Mouse (Mus musculus) left cerebral cortex, adult 18-20 months (tissue): ENCODE data around the gene Lrfn1. TPM values are rescaled to one million over a fixed set of nuclear protein-coding genes. Genes with fewer than 3 reads are reported as not detected.
A peak's percentile ranks its signal among the peaks of the same experiment; 100 is the strongest.

Source experiments
- DNase-seq, 2 experiments: peaks; one replicate each; pipeline ENCODE4 v3.0.0; 2021 to 2022; ENCODE audit warnings: low spot score in 2 of 2, mixed read lengths in 1 of 2
- total RNA-seq, 2 experiments: library from RNA; stranded (reverse); gene quantifications; 2 replicates each; pipeline ENCODE4 v1.2.3; 2021

Lrfn1 gene
- total RNA-seq, 2 experiments from 2014 or later, result 93.0 to 96.9 TPM

DNA sequence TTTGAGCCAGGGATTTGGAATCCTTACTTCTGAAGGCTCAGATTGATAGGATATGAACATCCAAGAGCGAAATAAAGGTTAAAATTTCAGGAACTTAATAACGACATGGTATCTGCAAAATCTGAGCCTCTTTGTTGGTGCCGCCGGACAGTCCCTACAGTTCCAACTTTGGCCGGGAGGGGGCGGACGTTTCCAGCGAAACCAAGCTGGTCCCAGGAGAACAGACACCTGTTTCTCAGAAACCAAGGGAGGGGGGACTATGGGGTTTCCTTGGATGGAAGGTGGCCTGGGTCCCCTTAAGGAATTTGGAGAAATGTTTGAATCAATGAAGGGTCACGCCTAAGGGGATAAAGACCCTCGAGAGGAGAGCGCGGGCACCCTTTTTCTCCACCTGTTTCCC is 5.3 kb upstream of the Lrfn1 start:
- peak; percentile 85 to 91 for DNase-seq

- no peak for DNase-seq
Measured at GRCm38 (mm10) chr7:28447101-28447830, 4.5 kb upstream of the Lrfn1 start.

- DNase-seq, result no peak
Measured at GRCm38 (mm10) chr7:28447865-28448820, 3.6 kb upstream of the Lrfn1 start.

- DNase-seq, result no peak
Measured at GRCm38 (mm10) chr7:28452361-28453005, 703 bp downstream of the Lrfn1 start.

- no peak for DNase-seq
Measured at GRCm38 (mm10) chr7:28460361-28460760, 8.6 kb downstream of the Lrfn1 start.

- no peak for DNase-seq
Measured at GRCm38 (mm10) chr7:28462769-28463168, 11.0 kb downstream of the Lrfn1 start.

GRCm38 (mm10) chr7:28464416-28465212 is 12.8 kb downstream of the Lrfn1 start:
- DNase-seq, result peak; percentile 88 to 92

DNA sequence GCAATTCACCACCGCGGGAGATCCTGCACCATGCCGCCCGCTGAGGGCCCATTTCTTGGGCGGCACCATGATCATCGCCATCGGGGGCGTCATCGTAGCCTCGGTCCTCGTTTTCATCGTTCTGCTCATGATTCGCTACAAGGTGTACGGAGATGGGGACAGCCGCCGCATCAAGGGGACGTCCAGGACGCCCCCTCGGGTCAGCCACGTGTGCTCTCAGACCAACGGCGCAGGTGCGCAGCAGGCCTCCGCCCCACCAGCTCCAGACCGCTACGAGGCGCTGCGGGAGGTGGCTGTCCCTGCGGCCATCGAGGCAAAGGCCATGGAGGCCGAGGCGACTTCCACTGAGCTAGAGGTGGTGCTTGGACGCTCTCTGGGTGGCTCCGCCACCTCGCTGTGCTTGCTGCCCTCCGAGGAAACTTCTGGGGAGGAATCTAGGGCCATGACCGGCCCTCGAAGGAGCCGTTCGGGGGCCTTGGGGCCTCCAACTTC is 15.0 kb downstream of the Lrfn1 start:
- DNase-seq, result no peak

GRCm38 (mm10) chr7:28467213-28467751 is 15.5 kb downstream of the Lrfn1 start:
- no peak for DNase-seq

GRCm38 (mm10) chr7:28476191-28476590 is 24.4 kb downstream of the Lrfn1 start:
- DNase-seq, result no peak

DNA sequence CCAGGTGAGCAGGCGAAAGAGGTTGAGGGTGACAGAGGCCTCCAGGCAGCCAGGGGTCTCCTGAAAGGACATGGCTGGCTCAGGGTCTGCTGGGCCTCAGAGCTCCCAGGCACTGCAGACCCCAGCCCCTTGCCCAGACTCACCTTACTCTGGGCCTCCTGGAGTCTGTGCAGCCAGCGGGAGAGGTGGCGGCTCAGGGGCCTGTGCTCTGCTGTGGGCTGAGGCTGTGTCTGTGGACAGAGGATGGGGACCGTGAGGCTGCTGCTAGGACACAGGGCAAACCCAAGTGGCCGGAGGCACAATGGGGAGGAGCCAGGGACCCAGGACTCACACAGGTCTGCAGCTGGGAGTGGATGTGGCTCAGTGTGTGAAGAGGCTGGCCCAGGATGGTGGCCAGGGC is 25.6 kb downstream of the Lrfn1 start:
- DNase-seq, result no peak

DNA sequence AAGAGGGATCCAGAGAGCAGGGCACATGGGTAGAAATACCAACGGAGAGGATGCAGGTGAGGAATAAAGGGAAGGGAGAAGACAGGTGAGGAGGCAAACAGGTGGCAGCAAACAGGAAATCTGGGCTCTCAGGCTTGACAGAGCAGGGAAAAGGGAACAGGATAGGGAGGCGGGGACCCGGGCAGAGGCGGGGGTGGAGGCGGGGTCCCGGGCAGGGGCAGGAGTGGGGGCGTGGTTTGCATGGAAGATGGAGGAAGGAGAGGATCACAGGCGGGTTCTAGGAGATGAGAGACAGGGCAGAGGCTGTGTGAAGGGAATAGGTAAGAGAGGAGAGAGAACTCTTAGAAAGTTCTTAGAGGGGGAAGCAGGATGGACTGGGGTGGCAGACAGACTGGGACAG is 27.1 kb downstream of the Lrfn1 start:
- DNase-seq, result no peak

DNA sequence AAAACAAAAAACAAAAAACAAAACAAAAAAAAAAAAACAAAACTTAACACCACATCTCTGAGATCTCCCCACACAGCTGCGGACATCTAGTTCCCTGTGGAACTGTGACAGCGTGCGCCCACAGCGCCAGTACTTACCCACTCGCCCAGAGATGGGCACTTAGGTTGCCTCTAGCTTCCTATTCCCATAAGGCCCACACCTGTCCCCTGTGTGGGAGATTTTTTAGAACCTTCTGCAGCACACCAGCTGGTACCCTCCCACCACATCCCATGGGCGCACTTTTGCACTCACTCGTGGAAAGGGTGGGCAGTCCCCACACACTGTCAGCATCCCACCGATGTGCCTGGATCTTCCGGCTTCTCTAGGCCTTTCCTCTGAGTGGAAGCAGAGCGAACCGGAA is 31.1 kb downstream of the Lrfn1 start:
- peak; percentile 57 to 72 for DNase-seq

GRCm38 (mm10) chr7:28484192-28484591 is 32.4 kb downstream of the Lrfn1 start:
- DNase-seq, result no peak

DNA sequence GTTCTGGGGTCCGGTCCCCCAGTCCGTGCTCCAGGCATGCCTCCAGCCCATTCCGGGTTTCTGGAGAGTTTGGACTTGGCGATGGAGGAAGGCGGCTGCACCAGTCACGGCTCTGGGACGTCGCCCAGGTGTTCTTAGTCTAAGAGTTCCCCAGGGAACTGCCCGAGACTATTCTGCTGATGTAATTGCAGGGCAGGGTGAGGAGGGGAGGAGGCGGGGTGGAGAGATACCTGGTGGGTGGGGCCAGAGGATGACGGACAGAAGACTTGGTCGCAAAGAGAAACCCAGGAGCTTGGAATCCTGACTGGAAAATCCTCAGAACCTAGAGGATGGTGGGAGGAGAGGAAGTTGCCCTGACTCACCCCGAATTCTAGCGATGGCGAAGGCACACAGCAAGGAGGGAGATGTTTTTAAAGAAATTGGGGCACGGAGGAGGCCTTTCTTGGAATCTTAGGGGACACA is 36.3 kb downstream of the Lrfn1 start:
- peak; percentile 54 to 57 for DNase-seq

DNA sequence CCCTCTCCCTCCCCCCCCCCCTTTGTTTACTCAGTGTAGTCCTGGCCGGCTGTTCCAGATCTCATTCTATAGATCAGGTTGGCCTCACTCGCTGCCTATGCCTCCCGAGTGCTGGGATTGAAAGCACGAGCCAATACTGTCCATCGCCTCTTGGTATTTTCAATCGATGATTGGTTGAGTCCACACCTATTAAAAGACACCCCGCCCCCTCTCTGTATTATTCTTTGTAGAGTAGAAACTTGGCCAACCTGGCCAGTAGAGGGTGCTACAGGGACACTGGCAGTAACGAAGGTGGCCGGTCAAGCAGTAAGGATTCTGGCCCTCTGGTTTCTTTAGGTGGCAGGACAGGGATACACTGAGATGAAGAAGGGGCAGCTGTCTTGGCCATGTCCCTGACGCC is 38.6 kb downstream of the Lrfn1 start:
- DNase-seq, result peak; percentile 44 to 50

- no peak for DNase-seq
Measured at GRCm38 (mm10) chr7:28490903-28491302, 39.1 kb downstream of the Lrfn1 start.

DNA sequence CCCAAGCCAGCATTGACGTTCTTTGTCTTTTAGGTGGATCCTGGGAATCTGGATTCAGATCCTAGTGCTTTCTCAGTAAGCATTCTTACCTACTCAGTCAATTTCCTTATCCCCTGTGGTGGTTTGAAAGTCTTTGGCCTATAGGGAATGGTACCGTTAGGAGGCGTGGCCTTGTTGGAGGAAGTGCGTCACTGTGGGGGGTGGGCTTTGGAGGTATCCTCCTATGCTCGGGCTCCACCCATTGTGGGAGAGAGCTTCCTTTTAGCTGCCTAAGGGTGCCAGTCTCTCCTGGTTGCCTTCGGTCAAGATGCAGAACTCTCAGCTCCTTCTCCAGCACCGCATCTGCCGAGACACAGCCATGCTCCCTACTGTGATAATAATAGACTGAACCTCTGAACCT is 40.5 kb downstream of the Lrfn1 start:
- DNase-seq, result no peak

GRCm38 (mm10) chr7:28495426-28495825 is 43.6 kb downstream of the Lrfn1 start:
- no peak for DNase-seq

DNA sequence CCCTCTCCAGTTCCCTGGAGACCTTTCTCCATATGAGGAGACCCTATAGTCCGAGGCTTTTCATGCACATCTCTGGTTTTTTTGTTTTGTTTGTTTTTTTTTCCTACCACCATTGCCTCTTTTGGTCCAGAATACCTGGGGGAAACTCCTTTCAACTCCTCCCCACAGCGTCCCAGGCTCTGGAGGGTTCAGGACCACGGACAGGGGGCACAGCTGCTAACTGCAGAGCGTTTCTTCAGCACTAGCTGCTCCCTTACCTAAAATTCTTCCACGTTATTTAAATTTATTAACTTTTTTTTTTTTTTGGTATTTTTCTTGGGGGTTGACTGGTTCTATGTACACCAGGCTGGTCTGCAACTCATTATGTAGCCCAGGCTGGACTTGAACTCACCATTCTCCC is 53.8 kb downstream of the Lrfn1 start:
- DNase-seq, result no peak
